Mouse (Mus musculus): ENCODE results near the gene Fank1.

Fank1 gene

DNA sequence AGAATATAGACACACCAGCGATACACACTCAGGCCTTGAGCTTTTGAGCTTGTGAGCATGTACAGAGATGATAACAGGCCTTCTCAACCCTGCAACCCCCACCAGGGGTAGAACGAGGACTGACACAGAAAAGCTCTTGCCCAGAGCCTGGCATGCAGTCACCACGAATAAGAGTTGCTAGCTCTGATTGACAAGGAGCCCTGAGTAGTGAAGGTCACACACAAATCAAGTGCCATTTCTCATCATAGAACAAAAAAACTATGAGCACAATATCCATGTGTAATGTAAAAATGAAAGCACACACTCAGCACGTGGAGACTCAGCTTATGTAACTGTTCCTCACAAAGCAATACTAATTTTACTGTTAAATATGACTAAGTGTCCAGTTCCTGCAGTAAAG lies 115.1 kb downstream of the Fank1 start:
- no peak for DNase-seq (ENCODE audit: low spot score)

GRCm38 (mm10) chr7:133899391-133899790 lies 122.7 kb downstream of the Fank1 start:
- no peak for DNase-seq (ENCODE audit: low spot score)

GRCm38 (mm10) chr7:133908966-133909365 lies 132.3 kb downstream of the Fank1 start:
- no peak for DNase-seq (ENCODE audit: low spot score)

DNA sequence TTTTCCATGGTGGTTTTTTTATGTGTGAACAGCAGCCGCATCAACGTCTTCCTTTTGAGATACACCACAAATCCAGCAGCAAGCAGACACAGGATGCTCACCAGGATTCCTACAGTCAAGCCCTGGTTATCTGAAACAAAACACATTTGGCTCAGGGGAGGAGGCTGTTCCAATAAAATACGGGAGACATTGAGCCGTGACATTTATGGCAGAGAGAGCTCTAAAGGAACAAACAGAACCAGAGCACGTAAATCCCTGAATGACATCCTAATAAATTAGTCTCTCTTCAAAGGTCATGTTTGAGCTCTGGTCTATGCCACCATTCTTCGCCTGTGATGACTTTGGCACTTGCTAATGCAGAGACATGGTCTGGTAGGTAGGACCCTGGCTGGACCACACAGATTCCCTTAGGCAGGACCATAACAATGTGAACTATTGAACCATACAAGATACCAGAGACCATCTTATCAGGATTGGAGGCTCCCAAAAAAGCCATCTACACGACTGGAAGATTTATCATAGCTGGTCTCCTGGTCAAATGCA lies 133.2 kb downstream of the Fank1 start:
- DNase-seq (ENCODE audit: low spot score), result no peak

DNA sequence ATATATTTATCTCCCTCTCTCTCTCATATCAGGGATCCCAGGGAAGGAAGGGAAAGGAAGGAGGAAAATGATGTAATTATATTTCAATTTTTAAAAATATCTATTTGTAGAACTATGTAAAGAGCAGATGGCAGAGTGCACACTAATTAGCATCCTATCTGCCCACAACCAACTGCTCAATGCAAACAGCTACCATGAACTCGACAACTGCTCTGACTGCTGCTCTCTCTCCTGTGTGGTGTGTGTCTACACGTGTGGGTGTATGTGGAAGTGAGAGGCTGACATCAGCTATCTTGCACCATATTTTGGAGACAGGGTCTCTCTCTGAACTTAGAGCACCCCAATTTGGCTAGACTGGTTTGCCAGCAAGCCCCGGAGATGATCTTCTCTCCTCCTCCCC lies 135.2 kb downstream of the Fank1 start:
- no peak for DNase-seq (ENCODE audit: low spot score)

DNA sequence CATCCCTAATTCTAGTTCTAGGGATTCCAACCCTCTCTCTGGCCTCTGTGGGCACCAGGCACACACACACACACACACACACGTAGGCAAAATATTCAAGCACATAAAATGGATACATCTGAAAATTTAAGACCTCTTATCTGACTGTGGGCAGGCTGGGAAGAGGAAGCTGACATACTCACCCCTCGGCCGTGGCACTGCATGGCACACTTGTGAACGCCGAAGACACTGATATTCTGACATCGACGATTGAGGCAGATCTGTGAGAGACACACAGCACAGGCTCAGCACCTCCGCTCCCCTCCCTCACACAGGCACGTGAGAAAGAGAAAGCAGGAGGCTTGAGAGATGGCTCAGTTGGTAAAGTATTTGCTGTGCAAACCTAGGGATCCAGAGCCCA lies 139.6 kb downstream of the Fank1 start:
- no peak for DNase-seq (ENCODE audit: low spot score)

GRCm38 (mm10) chr7:133919306-133919705 lies 142.6 kb downstream of the Fank1 start:
- no peak for DNase-seq (ENCODE audit: low spot score)

GRCm38 (mm10) chr7:133919918-133920317 lies 143.3 kb downstream of the Fank1 start:
- DNase-seq (ENCODE audit: low spot score), result no peak

DNA sequence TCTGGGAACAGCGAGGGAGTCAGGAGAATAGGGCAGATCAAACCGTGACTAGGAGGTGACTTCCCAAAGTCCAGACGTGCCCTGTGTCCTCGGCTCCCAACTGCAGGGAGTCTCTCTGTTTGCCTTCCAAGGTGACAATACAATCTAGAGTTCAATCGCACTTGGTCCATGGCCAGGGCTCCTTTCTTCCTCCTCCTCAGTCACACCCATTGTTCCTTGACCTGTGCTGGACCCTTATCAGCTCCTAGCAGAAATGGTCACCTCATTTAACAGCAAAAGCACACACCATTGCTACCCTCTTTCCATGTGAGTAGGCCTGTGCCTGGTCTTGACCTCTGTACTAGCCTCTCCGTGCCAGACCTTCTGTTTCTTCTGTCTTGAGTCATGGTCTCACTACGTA lies 144.1 kb downstream of the Fank1 start:
- no peak for DNase-seq (ENCODE audit: low spot score)

GRCm38 (mm10) chr7:133921291-133921690 lies 144.6 kb downstream of the Fank1 start:
- no peak for DNase-seq (ENCODE audit: low spot score)

GRCm38 (mm10) chr7:133923994-133924393 lies 147.3 kb downstream of the Fank1 start:
- DNase-seq (ENCODE audit: low spot score), result no peak

GRCm38 (mm10) chr7:133925771-133926170 lies 149.1 kb downstream of the Fank1 start:
- DNase-seq (ENCODE audit: low spot score), result no peak

DNA sequence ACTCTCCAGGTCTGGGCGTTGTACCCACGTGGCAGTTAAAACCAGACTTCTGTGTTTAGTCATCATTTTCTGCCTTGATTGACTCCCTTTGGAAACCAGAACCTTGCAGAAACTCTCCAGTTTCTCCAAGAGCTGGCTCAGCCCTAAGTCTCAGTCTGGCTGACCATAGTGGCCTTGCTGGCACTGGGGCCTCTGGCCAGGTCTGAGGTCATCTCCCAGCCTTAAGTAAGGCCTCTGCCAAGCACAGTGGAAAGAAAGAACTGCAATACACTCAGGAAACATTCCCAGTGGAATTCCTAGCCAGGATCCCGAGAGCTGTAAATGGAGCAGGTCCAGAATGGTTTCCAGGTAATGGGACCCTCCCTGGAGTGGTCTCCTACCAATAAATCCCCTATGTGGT lies 152.3 kb downstream of the Fank1 start:
- no peak for DNase-seq (ENCODE audit: low spot score)
